Mouse (Mus musculus): ENCODE results near the gene Arf1.
"Not testable (repeated sequence)": the region's sequence is repeated elsewhere in the genome, so short reads cannot be mapped to it uniquely, and the experiment has no call there.

The Arf1 gene

GRCm38 (mm10) chr11:59226251-59226650 is 1.8 kb downstream of the Arf1 start:
- no peak for DNase-seq

GRCm38 (mm10) chr11:59225167-59225566 is 2.9 kb downstream of the Arf1 start:
- DNase-seq = no peak

GRCm38 (mm10) chr11:59224470-59224869 is 3.6 kb downstream of the Arf1 start:
- no peak for DNase-seq

GRCm38 (mm10) chr11:59224025-59224424 is 4.0 kb downstream of the Arf1 start:
- DNase-seq = no peak

GRCm38 (mm10) chr11:59222306-59222705 is 5.8 kb downstream of the Arf1 start:
- no peak for DNase-seq

GRCm38 (mm10) chr11:59221604-59222003 is 6.5 kb downstream of the Arf1 start:
- DNase-seq = no peak

- no peak for DNase-seq
These were observed 9.0 kb downstream of the Arf1 start for GRCm38 (mm10) chr11:59219064-59219463.

GRCm38 (mm10) chr11:59218389-59218998 is 9.6 kb downstream of the Arf1 start:
- DNase-seq = peak; percentile 75

GRCm38 (mm10) chr11:59216955-59217354 is 11.1 kb downstream of the Arf1 start:
- no peak for DNase-seq

GRCm38 (mm10) chr11:59212892-59213494 is 15.1 kb downstream of the Arf1 start:
- DNase-seq = no peak

- DNase-seq = not testable (repeated sequence)
These were observed 15.8 kb downstream of the Arf1 start for GRCm38 (mm10) chr11:59212320-59212719.

- DNase-seq = not testable (repeated sequence)
These were observed 16.5 kb downstream of the Arf1 start for GRCm38 (mm10) chr11:59211561-59211960.

- no peak for DNase-seq
These were observed 18.1 kb downstream of the Arf1 start for GRCm38 (mm10) chr11:59210020-59210419.

GRCm38 (mm10) chr11:59209580-59209979 is 18.5 kb downstream of the Arf1 start:
- no peak for DNase-seq

- peak; percentile 79 for DNase-seq
These were observed 19.0 kb downstream of the Arf1 start for GRCm38 (mm10) chr11:59209003-59209441.

GRCm38 (mm10) chr11:59208153-59208831 is 19.8 kb downstream of the Arf1 start, which contains the start of gene 2310033P09Rik:
TSS of gene 2310033P09Rik (plus strand) at chr11:59208321.
- peak; percentile 92 for DNase-seq

GRCm38 (mm10) chr11:59202081-59202995 is 25.7 kb downstream of the Arf1 start, which contains the start of gene Mrpl55:
TSS of gene Mrpl55 (plus strand) at chr11:59202486.
- DNase-seq = peak; percentile 89

- DNase-seq = no peak
These were observed 26.7 kb downstream of the Arf1 start for GRCm38 (mm10) chr11:59201216-59202002.

GRCm38 (mm10) chr11:59196230-59196629 is 31.8 kb downstream of the Arf1 start:
- no peak for DNase-seq

GRCm38 (mm10) chr11:59192059-59192386 is 36.0 kb downstream of the Arf1 start, which contains the start of gene Guk1:
TSS of gene Guk1 (minus strand) at chr11:59192212.
- no peak for DNase-seq

- peak; percentile 94 for DNase-seq
These were observed 36.6 kb downstream of the Arf1 start for GRCm38 (mm10) chr11:59191231-59192058.
